Mouse (Mus musculus) adrenal gland, postnatal 10 days (tissue): ENCODE data around the gene Cpeb4. TPM values are rescaled to one million over a fixed set of nuclear protein-coding genes. Genes with fewer than 3 reads are reported as not detected.

Experiments used
- DNase-seq: peaks from one replicate; pipeline ENCODE4 v3.0.0; 2021; ENCODE audit warnings: mixed read lengths
- total RNA-seq, 2 experiments: library from RNA; stranded (reverse); gene quantifications; 2 replicates each; pipeline ENCODE4 v1.2.3; 2021

The Cpeb4 gene
- total RNA-seq, 2 experiments from 2014 or later = 66.9 to 133 TPM

GRCm38 (mm10) chr11:31846771-31847468 is 25.1 kb upstream of the Cpeb4 start:
- DNase-seq = no peak

GRCm38 (mm10) chr11:31847469-31847805 is 24.6 kb upstream of the Cpeb4 start:
- DNase-seq = no peak

GRCm38 (mm10) chr11:31848725-31849124 is 23.3 kb upstream of the Cpeb4 start:
- no peak for DNase-seq

- no peak for DNase-seq
Measured at GRCm38 (mm10) chr11:31850156-31850775, 21.7 kb upstream of the Cpeb4 start.

- peak; percentile 82 for DNase-seq
Measured at GRCm38 (mm10) chr11:31850995-31851394, 21.0 kb upstream of the Cpeb4 start.

- no peak for DNase-seq
Measured at GRCm38 (mm10) chr11:31851702-31852560, 20.1 kb upstream of the Cpeb4 start.

- DNase-seq = no peak
Measured at GRCm38 (mm10) chr11:31854955-31855354, 17.1 kb upstream of the Cpeb4 start.

GRCm38 (mm10) chr11:31857479-31857878 is 14.5 kb upstream of the Cpeb4 start:
- DNase-seq = no peak

- no peak for DNase-seq
Measured at GRCm38 (mm10) chr11:31861149-31861890, 10.7 kb upstream of the Cpeb4 start.

- no peak for DNase-seq
Measured at GRCm38 (mm10) chr11:31867976-31868375, 4.0 kb upstream of the Cpeb4 start.

GRCm38 (mm10) chr11:31870285-31871010 is 1.6 kb upstream of the Cpeb4 start:
- peak; percentile 98 for DNase-seq

- peak; percentile 66 for DNase-seq
Measured at GRCm38 (mm10) chr11:31871135-31871541, 873 bp upstream of the Cpeb4 start.

GRCm38 (mm10) chr11:31872546-31873261 is 693 bp downstream of the Cpeb4 start:
- DNase-seq = peak; percentile 53

- DNase-seq = no peak
Measured at GRCm38 (mm10) chr11:31874071-31874470, 2.1 kb downstream of the Cpeb4 start.

GRCm38 (mm10) chr11:31883671-31884070 is 11.7 kb downstream of the Cpeb4 start:
- no peak for DNase-seq

GRCm38 (mm10) chr11:31885765-31886164 is 13.8 kb downstream of the Cpeb4 start:
- no peak for DNase-seq

- DNase-seq = no peak
Measured at GRCm38 (mm10) chr11:31888229-31888628, 16.2 kb downstream of the Cpeb4 start.

GRCm38 (mm10) chr11:31892152-31892551 is 20.1 kb downstream of the Cpeb4 start:
- DNase-seq = no peak

GRCm38 (mm10) chr11:31893639-31894038 is 21.6 kb downstream of the Cpeb4 start:
- DNase-seq = no peak

- DNase-seq = no peak
Measured at GRCm38 (mm10) chr11:31896065-31896792, 24.2 kb downstream of the Cpeb4 start.
